Mouse (Mus musculus) midbrain, postnatal 0 days (tissue): ENCODE results near the gene Samd5. TPM values are rescaled to one million over a fixed set of nuclear protein-coding genes. Genes with fewer than 3 reads are reported as not detected.

Source experiments
- ATAC-seq: fragments of 200-750 bp; cut with Nextera tagmentation; 2 replicates; pipeline ENCODE4 v1.8.0; 2017; ENCODE audit warnings: moderate number of reproducible peaks, mild to moderate bottlenecking, moderate TSS enrichment, moderate library complexity; ENCODE audit not compliant: low FRiP score
- DNase-seq: peaks from one replicate; pipeline ENCODE4 v3.0.0-alpha.2; 2015; ENCODE audit warnings: low spot score
- H3K27ac ChIP-seq: fragments of 300-500 bp; sonication (generic); 2 replicates; pipeline ENCODE4 v1.5.1; 2014; ENCODE audit warnings: low read depth, mild to moderate bottlenecking, low read length, mixed read lengths
- H3K27me3 ChIP-seq: fragments of 300-500 bp; sonication (generic); 2 replicates; pipeline ENCODE4 v1.6.1; 2014; ENCODE audit warnings: low read length, control low read depth, mixed read lengths; ENCODE audit not compliant: insufficient read depth
- H3K36me3 ChIP-seq: fragments of 300-500 bp; sonication (generic); 2 replicates; pipeline ENCODE4 v1.6.1; 2014; ENCODE audit warnings: low read length, control low read depth, mixed read lengths; ENCODE audit not compliant: insufficient read depth
- H3K4me1 ChIP-seq: fragments of 300-500 bp; sonication (generic); 2 replicates; pipeline ENCODE4 v1.6.1; 2014; ENCODE audit warnings: mild to moderate bottlenecking, control low read depth, antibody characterized with exemption, low read length, mixed read lengths; ENCODE audit not compliant: insufficient read depth
- H3K4me2 ChIP-seq: fragments of 300-500 bp; sonication (generic); 2 replicates; pipeline ENCODE4 v1.6.1; 2014; ENCODE audit warnings: low read depth, mild to moderate bottlenecking, low read length, mixed read lengths; ENCODE audit not compliant: poor library complexity, severe bottlenecking
- H3K4me3 ChIP-seq: fragments of 300-500 bp; sonication (generic); 2 replicates; pipeline ENCODE4 v1.5.1; 2014; ENCODE audit warnings: low read depth, mild to moderate bottlenecking, low read length, moderate library complexity
- H3K9ac ChIP-seq: fragments of 300-500 bp; sonication (generic); replicated peaks from 2 replicates; pipeline ENCODE4 v1.6.1; 2014; ENCODE audit warnings: mild to moderate bottlenecking, low read length, moderate library complexity, mixed read lengths; ENCODE audit not compliant: poor library complexity, severe bottlenecking
- H3K9me3 ChIP-seq: fragments of 300-500 bp; sonication (generic); 2 replicates; pipeline ENCODE4 v1.6.1; 2016; ENCODE audit warnings: low read length, control low read depth
- CTCF ChIP-seq: IDR thresholded peaks from 2 replicates; pipeline ENCODE4 v1.5.1; 2016; ENCODE audit warnings: antibody characterized with exemption, mild to moderate bottlenecking
- WGBS: fragments of 180-500 bp; shearing (Covaris S2); extraction: QIAGEN DNeasy Blood & Tissue Kit; methylation state at CpG from one replicate; pipeline ENCODE4 v1.1.7; 2014; 5-methylcytosine and 5-hydroxymethylcytosine counted together
- polyA plus RNA-seq: library from polyadenylated mRNA; unstranded; fragments of >200 nt; fragmentation: Nextera tagmentation; extraction: Ambion mirVana; gene quantifications from 2 replicates; pipeline ENCODE4 v1.2.1, GENCODE M21; 2015
- total RNA-seq: library from RNA; depleted of rRNA; stranded (reverse); fragments of >200 nt; gene quantifications from 2 replicates; pipeline ENCODE4 v1.2.3, GENCODE M21; 2014

Samd5 gene
- total and polyA plus RNA-seq, 2 experiments from 2014 or later: 5.7 to 11.0 TPM

DNA sequence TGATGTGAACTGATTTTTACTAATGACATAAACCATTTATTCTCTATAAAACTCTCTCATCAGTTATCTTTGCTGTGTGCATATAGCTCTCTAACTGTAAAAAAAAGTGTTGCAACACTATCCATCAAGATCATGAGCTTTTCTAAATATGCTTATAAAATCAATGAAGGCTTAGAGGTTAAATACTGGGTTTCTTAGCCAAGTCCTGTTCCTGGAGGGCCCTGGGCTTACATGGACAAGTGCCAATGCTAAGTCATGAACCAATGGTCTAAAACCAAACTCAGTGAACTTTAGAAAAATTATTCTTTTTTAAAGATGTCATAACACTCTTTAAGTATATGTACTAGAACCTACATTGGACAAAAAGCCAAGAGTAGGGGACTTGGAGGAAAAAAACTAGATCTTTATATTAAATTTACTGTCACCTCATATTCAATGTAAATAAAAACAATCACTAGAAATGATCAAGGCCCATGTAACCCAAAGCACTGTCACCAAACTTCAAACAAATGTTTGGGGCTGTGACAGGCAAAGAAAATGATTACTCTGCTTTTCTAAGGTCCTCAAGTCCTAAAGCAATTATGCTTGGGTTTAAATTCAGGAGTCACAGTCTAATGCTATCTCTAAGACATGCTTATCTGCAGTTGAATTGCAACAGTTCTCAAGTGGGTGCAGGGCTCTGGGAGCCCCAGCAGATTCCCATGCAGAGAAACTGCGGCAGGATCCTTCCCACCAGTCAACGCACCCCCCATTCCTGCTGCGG is 52.9 kb downstream of the Samd5 start:
- 93% methylated on average over 3 of the region's 3 CpGs for WGBS
- no peaks in the 10 kb centered on the region for H3K36me3 ChIP-seq
- H3K4me3 ChIP-seq: no peak overlapping the region
- H3K4me2 ChIP-seq: no peak overlapping the region
- H3K27ac ChIP-seq: no peak overlapping the region
- no peak overlapping the region for H3K9ac ChIP-seq
- ATAC-seq: no peak
- DNase-seq: no peak
- H3K4me1 ChIP-seq: no peaks in the 10 kb centered on the region
- no peaks in the 10 kb centered on the region for H3K27me3 ChIP-seq
- no peak for TF ChIP-seq CTCF
- no peaks in the 10 kb centered on the region for H3K9me3 ChIP-seq

DNA sequence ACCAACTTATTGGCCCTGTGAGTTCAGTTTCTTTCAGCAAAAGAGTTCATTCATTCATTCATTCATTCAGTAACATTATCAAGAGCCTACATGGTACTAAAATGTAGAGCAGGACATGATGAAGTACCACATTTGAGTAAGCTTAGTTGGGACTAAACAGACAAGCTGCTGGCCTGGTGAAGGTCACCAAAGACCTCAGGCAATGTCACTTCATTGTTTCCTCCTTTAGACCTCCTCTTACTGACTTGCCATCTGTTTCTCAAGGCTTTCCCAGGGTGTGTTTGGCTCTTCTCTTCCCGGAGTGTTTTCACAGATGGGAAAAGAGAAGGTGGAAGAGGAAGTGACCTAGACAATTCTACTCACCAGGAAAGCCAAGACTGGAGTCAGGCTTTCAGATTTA is 54.0 kb downstream of the Samd5 start:
- H3K9me3 ChIP-seq: no peaks in the 10 kb centered on the region
- no peak for DNase-seq
- TF ChIP-seq CTCF: no peak
- no peak overlapping the region for H3K4me3 ChIP-seq
- H3K9ac ChIP-seq: no peak overlapping the region
- H3K27ac ChIP-seq: no peak overlapping the region
- H3K4me2 ChIP-seq: no peak overlapping the region
- no peaks in the 10 kb centered on the region for H3K27me3 ChIP-seq
- no peak for ATAC-seq
- H3K4me1 ChIP-seq: no peaks in the 10 kb centered on the region
- WGBS: 83% methylated on average over 1 of the region's 1 CpGs
- H3K36me3 ChIP-seq: no peaks in the 10 kb centered on the region

DNA sequence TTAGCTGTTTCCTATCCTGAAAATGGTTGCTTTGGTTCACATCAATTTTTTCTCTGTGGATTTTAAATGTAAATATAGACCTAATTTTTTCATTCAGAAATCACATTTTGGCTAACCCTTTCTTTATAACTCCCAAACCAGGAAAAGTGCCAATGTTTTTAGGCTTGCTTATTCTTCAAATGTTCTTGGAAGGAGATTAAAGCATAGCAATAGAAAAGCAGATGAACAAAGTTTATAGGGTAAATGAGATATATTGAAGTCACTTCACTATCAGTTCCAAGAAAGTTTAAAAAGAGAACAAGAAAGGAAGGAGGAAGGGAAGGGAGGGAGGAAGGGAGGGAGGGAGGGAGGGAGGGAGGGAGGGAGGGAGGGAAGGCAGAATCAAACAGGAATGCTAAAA is 60.0 kb downstream of the Samd5 start:
- H3K4me2 ChIP-seq: no peak overlapping the region
- no peak for TF ChIP-seq CTCF
- H3K4me3 ChIP-seq: no peak overlapping the region
- no peaks in the 10 kb centered on the region for H3K4me1 ChIP-seq
- H3K9ac ChIP-seq: no peak overlapping the region
- DNase-seq (no peak), ATAC-seq (no peak)
- H3K27me3 ChIP-seq: no peaks in the 10 kb centered on the region
- no peaks in the 10 kb centered on the region for H3K36me3 ChIP-seq
- H3K9me3 ChIP-seq: no peaks in the 10 kb centered on the region
- H3K27ac ChIP-seq: no peak overlapping the region

DNA sequence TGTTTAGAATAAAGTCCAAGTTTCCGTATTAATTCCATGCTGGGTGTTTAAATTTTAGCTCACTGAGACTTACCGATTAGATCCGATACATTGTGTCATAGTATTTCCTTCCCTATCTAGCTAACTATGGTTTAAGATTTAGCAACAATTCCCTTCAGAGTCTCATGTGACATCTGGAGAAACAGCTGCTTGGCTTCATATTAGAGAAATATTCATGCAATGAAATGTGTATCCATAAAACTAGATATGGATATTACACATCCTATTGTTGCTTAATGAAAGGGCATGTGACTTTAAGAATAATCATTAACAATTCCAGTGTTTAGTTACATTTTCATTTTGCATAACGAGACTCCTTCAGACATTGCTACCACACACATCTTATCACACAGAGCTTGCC is 66.2 kb downstream of the Samd5 start:
- Histone ChIP-seq H3K36me3 (no peaks in the 10 kb centered on the region), H3K9ac (no peak overlapping the region), H3K27me3 (no peaks in the 10 kb centered on the region), H3K4me1 (no peaks in the 10 kb centered on the region), H3K9me3 (no peaks in the 10 kb centered on the region), H3K27ac (no peak overlapping the region), H3K4me2 (no peak overlapping the region), H3K4me3 (no peak overlapping the region)
- no peak for ATAC-seq
- WGBS: 73% methylated on average over 4 of the region's 4 CpGs
- no peak for DNase-seq
- no peak for TF ChIP-seq CTCF

DNA sequence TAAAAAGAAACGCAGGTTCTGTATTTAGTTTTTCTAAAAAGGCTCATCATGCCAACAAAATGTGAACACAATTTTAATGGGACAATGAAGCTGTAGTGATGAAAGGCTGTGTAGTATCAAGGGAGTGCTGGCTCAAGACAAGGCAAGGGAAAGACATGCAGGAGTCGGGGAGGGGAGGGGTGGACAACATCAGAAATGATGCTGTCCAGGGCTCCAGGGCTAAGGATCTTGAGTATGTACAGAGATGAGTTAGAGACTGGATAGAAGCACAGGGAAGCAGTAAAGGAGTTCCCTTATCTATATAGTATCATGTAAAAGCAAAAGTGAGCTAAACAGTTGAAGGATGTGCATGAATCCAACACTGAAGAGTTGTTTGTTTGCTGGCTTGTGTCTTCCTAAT is 67.9 kb downstream of the Samd5 start:
- ATAC-seq: no peak
- no peak for TF ChIP-seq CTCF
- H3K9me3 ChIP-seq: no peaks in the 10 kb centered on the region

DNA sequence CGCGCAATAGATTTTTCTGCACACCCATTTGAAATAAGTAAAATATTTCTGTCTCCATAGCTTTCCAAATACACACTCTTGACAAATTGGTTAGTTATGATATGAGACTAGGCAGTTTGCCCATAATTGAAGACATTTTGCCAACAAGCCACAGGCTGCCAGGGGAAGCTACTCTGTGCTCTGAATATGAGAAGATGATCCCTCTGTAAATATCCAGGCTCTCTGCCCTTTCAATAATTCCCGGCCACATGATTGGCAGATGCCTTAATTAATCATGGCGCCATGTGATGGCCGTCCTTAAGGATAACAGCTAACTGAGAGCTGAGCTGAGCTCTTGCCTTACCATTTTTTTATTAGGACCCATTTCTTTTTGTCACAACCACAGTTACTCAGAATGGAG is 69.4 kb downstream of the Samd5 start:
- Histone ChIP-seq H3K4me3 (no peak overlapping the region), H3K36me3 (no peaks in the 10 kb centered on the region), H3K4me2 (no peak overlapping the region), H3K9ac (no peak overlapping the region), H3K27me3 (no peaks in the 10 kb centered on the region), H3K9me3 (no peaks in the 10 kb centered on the region), H3K4me1 (no peaks in the 10 kb centered on the region), H3K27ac (no peak overlapping the region)
- WGBS: 76% methylated on average over 5 of the region's 5 CpGs
- DNase-seq (peak; percentile 65), ATAC-seq (no peak)
- TF ChIP-seq CTCF: no peak

More for the DNA sequence above, 67.9 kb downstream of the Samd5 start:
- Histone ChIP-seq H3K27ac (no peak overlapping the region), H3K4me3 (no peak overlapping the region), H3K4me1 (no peaks in the 10 kb centered on the region), H3K9ac (no peak overlapping the region), H3K36me3 (no peaks in the 10 kb centered on the region), H3K4me2 (no peak overlapping the region), H3K27me3 (no peaks in the 10 kb centered on the region)
- DNase-seq: no peak
- 96% methylated on average over 2 of the region's 2 CpGs for WGBS
